Mouse (Mus musculus): ENCODE data around the gene Gm49352. TPM values are rescaled to one million over a fixed set of nuclear protein-coding genes. Genes with fewer than 3 reads are reported as not detected.
"Not testable (repeated sequence)": the region's sequence is repeated elsewhere in the genome, so short reads cannot be mapped to it uniquely, and the experiment has no call there.

Gm49352 gene
- not detected in 2 replicates for polyA plus RNA-seq (2011; ENCODE audit: insufficient read depth, insufficient read length, low read depth, missing spikeins)

DNA sequence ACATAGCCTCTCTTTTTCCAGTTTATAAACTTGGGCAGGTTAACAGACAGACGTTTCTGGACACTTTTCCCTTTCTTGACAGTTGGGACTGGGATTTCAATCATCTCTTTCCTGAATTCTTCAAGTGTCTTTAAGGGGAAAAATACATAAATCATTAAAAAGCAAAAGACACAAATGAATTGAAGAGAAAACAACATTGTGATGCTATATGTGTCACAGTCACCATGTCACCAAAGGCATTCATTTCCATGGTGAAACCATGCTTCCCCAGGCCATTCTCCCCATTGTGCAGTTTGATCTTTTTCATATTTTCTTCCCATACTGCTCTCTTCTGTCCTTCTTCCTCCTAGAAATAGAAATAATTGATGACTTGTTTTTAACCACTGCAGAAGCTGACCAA, at the start of gene Gm49352:
Gm49352 (minus strand) TSS at position 101 of the 400 bp plus-strand sequence.
- not testable (repeated sequence) for H3K4me1 ChIP-seq (ENCODE audit: control insufficient read depth, insufficient read depth, low read length); H3K9me3 ChIP-seq (replicated peaks; ENCODE audit: control insufficient read depth, insufficient read depth, low read length, poor library complexity, severe bottlenecking); H3K36me3 ChIP-seq (ENCODE audit: control insufficient read depth, insufficient read depth, low read length, poor library complexity, severe bottlenecking); H3K27ac ChIP-seq (ENCODE audit: insufficient read depth, low read length); H3K9ac ChIP-seq (ENCODE audit: low read depth, poor library complexity, severe bottlenecking); H3K4me3 ChIP-seq (ENCODE audit: low read depth, low read length); H3K27me3 ChIP-seq (ENCODE audit: control insufficient read depth, insufficient read depth, low read length, poor library complexity, severe bottlenecking)

DNA sequence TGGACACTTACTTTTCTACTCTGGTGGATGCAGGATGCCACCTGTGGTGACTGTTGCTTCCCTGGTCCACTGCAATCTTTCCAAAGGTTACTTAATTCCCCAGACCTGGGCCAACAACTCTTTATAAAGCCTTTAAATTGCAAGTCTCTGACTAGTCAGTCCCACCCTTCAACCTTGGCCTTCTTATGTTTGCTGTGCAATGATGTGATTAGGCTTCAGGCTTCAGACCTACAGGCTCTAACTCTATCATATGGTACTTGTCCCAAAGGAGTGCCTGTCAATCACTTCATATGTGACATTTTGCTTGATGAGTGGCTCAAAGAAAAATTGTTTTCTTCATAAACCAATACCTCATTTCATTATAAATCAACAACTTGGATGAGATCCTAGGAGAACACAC, 2.1 kb upstream of the Gm49352 start, which contains the start of gene Cts3:
Cts3 (minus strand) TSS at position 101 of the 400 bp plus-strand sequence.
- H3K9me3 ChIP-seq (replicated peaks; ENCODE audit: control insufficient read depth, insufficient read depth, low read length, poor library complexity, severe bottlenecking) = peaks cover 5% of the 10 kb centered on the region; the same call in 1 of the 2 replicates
- no peak within 1 kb of the TSS for H3K9ac ChIP-seq (ENCODE audit: low read depth, poor library complexity, severe bottlenecking)
- TF ChIP-seq CTCF (IDR thresholded peaks at IDR 0.05; ENCODE audit: low read depth, low read length) (no peak), EP300 (IDR thresholded peaks at IDR 0.05; ENCODE audit: insufficient read depth, low read depth, low read length) (no peak), POLR2A (IDR thresholded peaks at IDR 0.05; ENCODE audit: insufficient read depth, low read length) (no peak)
- no peak within 1 kb of the TSS for H3K4me3 ChIP-seq (ENCODE audit: low read depth, low read length)
- H3K36me3 ChIP-seq (ENCODE audit: control insufficient read depth, insufficient read depth, low read length, poor library complexity, severe bottlenecking) = no peaks in the 10 kb centered on the region
- no peak within 1 kb of the TSS for H3K27ac ChIP-seq (ENCODE audit: insufficient read depth, low read length)
- no peaks in the 10 kb centered on the region for H3K27me3 ChIP-seq (ENCODE audit: control insufficient read depth, insufficient read depth, low read length, poor library complexity, severe bottlenecking)
- no peaks in the 10 kb centered on the region for H3K4me1 ChIP-seq (ENCODE audit: control insufficient read depth, insufficient read depth, low read length)

DNA sequence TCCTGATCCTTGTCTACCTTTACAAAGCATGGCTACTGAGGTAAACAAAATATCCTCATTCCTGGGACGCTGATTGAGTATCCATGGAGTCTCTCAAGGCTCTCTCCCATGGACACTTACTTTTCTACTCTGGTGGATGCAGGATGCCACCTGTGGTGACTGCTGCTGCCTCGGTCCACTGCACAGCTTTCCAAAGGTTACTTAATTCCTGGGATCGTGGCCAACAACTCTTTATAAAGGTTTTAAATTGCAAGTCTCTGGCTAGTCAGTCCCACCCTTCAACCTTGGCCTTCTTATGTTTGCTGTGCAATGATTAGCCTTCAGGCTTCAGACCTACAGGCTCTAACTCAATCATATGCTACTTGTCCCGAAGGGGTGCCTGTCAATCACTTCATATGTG, 26.3 kb downstream of the Gm49352 start, which contains the start of gene Ctsm:
Ctsm (minus strand) TSS at position 209 of the 400 bp plus-strand sequence.
- TF ChIP-seq POLR2A (IDR thresholded peaks at IDR 0.05; ENCODE audit: insufficient read depth, low read length) = no peak
- TF ChIP-seq EP300 (IDR thresholded peaks at IDR 0.05; ENCODE audit: insufficient read depth, low read depth, low read length) = no peak
- TF ChIP-seq CTCF (IDR thresholded peaks at IDR 0.05; ENCODE audit: low read depth, low read length) = no peak
- Histone ChIP-seq H3K27me3 (ENCODE audit: control insufficient read depth, insufficient read depth, low read length, poor library complexity, severe bottlenecking) (no peaks in the 10 kb centered on the region), H3K36me3 (ENCODE audit: control insufficient read depth, insufficient read depth, low read length, poor library complexity, severe bottlenecking) (no peaks in the 10 kb centered on the region), H3K27ac (ENCODE audit: insufficient read depth, low read length) (no peak within 1 kb of the TSS), H3K4me1 (ENCODE audit: control insufficient read depth, insufficient read depth, low read length) (no peaks in the 10 kb centered on the region), H3K9me3 (replicated peaks; ENCODE audit: control insufficient read depth, insufficient read depth, low read length, poor library complexity, severe bottlenecking) (no peaks in the 10 kb centered on the region), H3K4me3 (ENCODE audit: low read depth, low read length) (no peak within 1 kb of the TSS), H3K9ac (ENCODE audit: low read depth, poor library complexity, severe bottlenecking) (no peak within 1 kb of the TSS)

Other genes starting within 250 kb of the Gm49352 start
- gene Cts7, start 210.0 kb downstream of the Gm49352 start, polyA plus RNA-seq (2011; ENCODE audit: insufficient read depth, insufficient read length, low read depth, missing spikeins) = not detected in 2 replicates
- 1.4 TPM in 1 of 2 replicates, not detected in the other for gene Ctsm, start 26.3 kb downstream of the Gm49352 start, polyA plus RNA-seq (2011; ENCODE audit: insufficient read depth, insufficient read length, low read depth, missing spikeins)
- gene Cts3, start 2.0 kb upstream of the Gm49352 start, polyA plus RNA-seq (2011; ENCODE audit: insufficient read depth, insufficient read length, low read depth, missing spikeins) = 1.7 and 4.5 TPM in 2 replicates